Mouse (Mus musculus) stomach, postnatal 0 days (tissue): ENCODE measurements around the gene Cbr1.

ENCODE experiments used
- CTCF ChIP-seq: IDR thresholded peaks from 2 replicates; pipeline ENCODE4 v1.5.1; 2016; ENCODE audit warnings: antibody characterized with exemption, low read depth, mild to moderate bottlenecking, moderate library complexity
- EP300 ChIP-seq: optimal IDR thresholded peaks from 2 replicates; pipeline ENCODE3; 2016; ENCODE audit warnings: antibody characterized with exemption

- TF ChIP-seq EP300 = no peak
- no peak for TF ChIP-seq CTCF
Observed at GRCm38 (mm10) chr16:93604481-93604969, 1.1 kb upstream of the Cbr1 start.
